Mouse (Mus musculus): ENCODE measurements around the gene Triap1.

- no peak for TF ChIP-seq RCOR1 (IDR thresholded peaks at IDR 0.05; ENCODE audit: low read depth, low read length)
- no peak for TF ChIP-seq HCFC1 (IDR thresholded peaks at IDR 0.05; ENCODE audit: low read depth, low read length)
- no peak for TF ChIP-seq ZKSCAN1 (IDR thresholded peaks at IDR 0.05; ENCODE audit: low read depth, low read length)
- TF ChIP-seq CTCF (IDR thresholded peaks at IDR 0.05 in 2 of 3, conservative IDR thresholded peaks at IDR 0.05 in 1 of 3; ENCODE audit: control insufficient read depth in 1 of 3, insufficient read depth in 1 of 3, low read depth in 2 of 3, low read length in 3 of 3, poor library complexity in 1 of 3, severe bottlenecking in 1 of 3): no peak
- no peak for TF ChIP-seq RAD21 (IDR thresholded peaks at IDR 0.05; ENCODE audit: low read depth, low read length)
- no peak for TF ChIP-seq MYB (IDR thresholded peaks at IDR 0.05; ENCODE audit: low read depth, low read length)
- TF ChIP-seq MAZ (IDR thresholded peaks at IDR 0.05; ENCODE audit: low read depth, low read length): no peak
These were observed 50.9 kb downstream of the Triap1 start for GRCm38 (mm10) chr5:115391935-115392334.
